Mouse (Mus musculus): Measurements from ENCODE around the gene Rbm8a. TPM values are rescaled to one million over a fixed set of nuclear protein-coding genes. Genes with fewer than 3 reads are reported as not detected.

Gene Rbm8a
- total and polyA plus RNA-seq, 3 experiments: 8.4 to 33.9 (median 29.5) TPM

GRCm38 (mm10) chr3:96635906-96636305 lies 6.2 kb downstream of the Rbm8a start:
- no peak for TF ChIP-seq POLR2A (IDR thresholded peaks at IDR 0.05; ENCODE audit: insufficient read depth, low read depth, low read length)
- TF ChIP-seq EP300 (IDR thresholded peaks at IDR 0.05; ENCODE audit: insufficient read depth, low read depth, low read length): no peak
- no peak for TF ChIP-seq CTCF (IDR thresholded peaks at IDR 0.05)
- peak overlapping the region; percentile 94 for H3K9ac ChIP-seq (ENCODE audit: low read depth, low read length)
- H3K79me2 ChIP-seq (replicated peaks; ENCODE audit: control insufficient read depth, insufficient read depth, low read length): peaks cover 1% of the 10 kb centered on the region; the same call in 1 of the 2 replicates
- H3K27ac ChIP-seq: peak overlapping the region; percentile 94
- no peaks in the 10 kb centered on the region for H3K27me3 ChIP-seq (ENCODE audit: control insufficient read depth, insufficient read depth, low read length)
- no peak for DNase-seq
- H3K36me3 ChIP-seq (ENCODE audit: control insufficient read depth, insufficient read depth, low read length): peaks cover 8% of the 10 kb centered on the region; the same call in 1 of the 2 replicates
- peak overlapping the region; percentile 95 for H3K4me3 ChIP-seq
- WGBS: 3% methylated on average over 15 of the region's 15 CpGs
- intact Hi-C loops (cut with DNase I): no loop called here
- peaks cover 6% of the 10 kb centered on the region for H3K4me1 ChIP-seq (ENCODE audit: control insufficient read depth, insufficient read depth, low read length)

- intact Hi-C loops (cut with DNase I): no loop called here
- Histone ChIP-seq H3K4me1 (ENCODE audit: control insufficient read depth, insufficient read depth, low read length) (peaks cover 6% of the 10 kb centered on the region), H3K27ac (no peak overlapping the region), H3K79me2 (replicated peaks; ENCODE audit: control insufficient read depth, insufficient read depth, low read length) (peaks cover 1% of the 10 kb centered on the region), H3K36me3 (ENCODE audit: control insufficient read depth, insufficient read depth, low read length) (peaks cover 4% of the 10 kb centered on the region; the same call in 1 of the 2 replicates), H3K4me3 (peak overlapping the region; percentile 95), H3K9ac (ENCODE audit: low read depth, low read length) (no peak overlapping the region), H3K27me3 (ENCODE audit: control insufficient read depth, insufficient read depth, low read length) (no peaks in the 10 kb centered on the region)
- TF ChIP-seq CTCF (IDR thresholded peaks at IDR 0.05) (no peak), POLR2A (IDR thresholded peaks at IDR 0.05; ENCODE audit: insufficient read depth, low read depth, low read length) (no peak), EP300 (IDR thresholded peaks at IDR 0.05; ENCODE audit: insufficient read depth, low read depth, low read length) (no peak)
- WGBS: 61% methylated on average over 11 of the region's 11 CpGs
- no peak for DNase-seq
These were observed 6.7 kb downstream of the Rbm8a start for GRCm38 (mm10) chr3:96636448-96636847.

- intact Hi-C loops (cut with DNase I): loop anchor here (1.0 kb wide), 2 partner anchors 59 to 92 kb away; no protein-coding TSS in a partner anchor
- Histone ChIP-seq H3K79me2 (replicated peaks; ENCODE audit: control insufficient read depth, insufficient read depth, low read length) (peaks cover 1% of the 10 kb centered on the region), H3K27me3 (ENCODE audit: control insufficient read depth, insufficient read depth, low read length) (no peaks in the 10 kb centered on the region), H3K4me3 (no peak overlapping the region), H3K4me1 (ENCODE audit: control insufficient read depth, insufficient read depth, low read length) (peaks cover 6% of the 10 kb centered on the region), H3K9ac (ENCODE audit: low read depth, low read length) (no peak overlapping the region), H3K27ac (no peak overlapping the region), H3K36me3 (ENCODE audit: control insufficient read depth, insufficient read depth, low read length) (no peaks in the 10 kb centered on the region)
- WGBS: 85% methylated on average over 1 of the region's 1 CpGs
- peak; percentile 61 to 77 for DNase-seq
- peak; percentile 95 for TF ChIP-seq CTCF (IDR thresholded peaks at IDR 0.05)
- TF ChIP-seq EP300 (IDR thresholded peaks at IDR 0.05; ENCODE audit: insufficient read depth, low read depth, low read length): peak; percentile 60; the same call in 1 of the 2 replicates
- no peak for TF ChIP-seq POLR2A (IDR thresholded peaks at IDR 0.05; ENCODE audit: insufficient read depth, low read depth, low read length)
These were observed 9.5 kb downstream of the Rbm8a start for GRCm38 (mm10) chr3:96639219-96639618.

GRCm38 (mm10) chr3:96645018-96645649 lies 15.4 kb downstream of the Rbm8a start, which contains the start of gene Itga10:
Itga10 (plus strand) TSS chr3:96645584.
- H3K27me3 ChIP-seq (ENCODE audit: control insufficient read depth, insufficient read depth, low read length): no peaks in the 10 kb centered on the region
- no peaks in the 10 kb centered on the region; the same call in 1 of the 2 replicates for H3K79me2 ChIP-seq (replicated peaks; ENCODE audit: control insufficient read depth, insufficient read depth, low read length)
- TF ChIP-seq CTCF (IDR thresholded peaks at IDR 0.05): peak; percentile 78
- no peak for TF ChIP-seq POLR2A (IDR thresholded peaks at IDR 0.05; ENCODE audit: insufficient read depth, low read depth, low read length)
- intact Hi-C loops (cut with DNase I): loop anchor here (5.0 kb wide), 1 partner anchor 62 kb away; the partner anchor contains the start of gene Nudt17
- no peaks in the 10 kb centered on the region for H3K36me3 ChIP-seq (ENCODE audit: control insufficient read depth, insufficient read depth, low read length)
- WGBS: 48% methylated on average over 7 of the region's 7 CpGs
- H3K9ac ChIP-seq (ENCODE audit: low read depth, low read length): no peak within 1 kb of the TSS
- no peak within 1 kb of the TSS for H3K4me3 ChIP-seq
- DNase-seq: peak; percentile 23 to 49
- H3K27ac ChIP-seq: no peak within 1 kb of the TSS
- H3K4me1 ChIP-seq (ENCODE audit: control insufficient read depth, insufficient read depth, low read length): peaks cover 2% of the 10 kb centered on the region

GRCm38 (mm10) chr3:96647365-96647764 lies 17.6 kb downstream of the Rbm8a start:
- H3K27me3 ChIP-seq (ENCODE audit: control insufficient read depth, insufficient read depth, low read length): no peaks in the 10 kb centered on the region
- 89% methylated on average over 3 of the region's 3 CpGs for WGBS
- H3K36me3 ChIP-seq (ENCODE audit: control insufficient read depth, insufficient read depth, low read length): no peaks in the 10 kb centered on the region
- TF ChIP-seq EP300 (IDR thresholded peaks at IDR 0.05; ENCODE audit: insufficient read depth, low read depth, low read length) (no peak), POLR2A (IDR thresholded peaks at IDR 0.05; ENCODE audit: insufficient read depth, low read depth, low read length) (no peak), CTCF (IDR thresholded peaks at IDR 0.05) (no peak)
- no peak overlapping the region for H3K9ac ChIP-seq (ENCODE audit: low read depth, low read length)
- peaks cover 2% of the 10 kb centered on the region for H3K4me1 ChIP-seq (ENCODE audit: control insufficient read depth, insufficient read depth, low read length)
- no peak for DNase-seq
- no peak overlapping the region for H3K4me3 ChIP-seq
- intact Hi-C loops (cut with DNase I): loop anchor here (5.0 kb wide), 1 partner anchor 60 kb away; the partner anchor contains the start of gene Nudt17
- no peaks in the 10 kb centered on the region for H3K79me2 ChIP-seq (replicated peaks; ENCODE audit: control insufficient read depth, insufficient read depth, low read length)
- no peak overlapping the region for H3K27ac ChIP-seq

- no peak for DNase-seq
- Histone ChIP-seq H3K27ac (no peak overlapping the region), H3K9ac (ENCODE audit: low read depth, low read length) (no peak overlapping the region), H3K4me3 (no peak overlapping the region), H3K27me3 (ENCODE audit: control insufficient read depth, insufficient read depth, low read length) (no peaks in the 10 kb centered on the region), H3K4me1 (ENCODE audit: control insufficient read depth, insufficient read depth, low read length) (peaks cover 2% of the 10 kb centered on the region; the same call in 1 of the 2 replicates), H3K79me2 (replicated peaks; ENCODE audit: control insufficient read depth, insufficient read depth, low read length) (no peaks in the 10 kb centered on the region), H3K36me3 (ENCODE audit: control insufficient read depth, insufficient read depth, low read length) (no peaks in the 10 kb centered on the region)
- no peak for TF ChIP-seq EP300 (IDR thresholded peaks at IDR 0.05; ENCODE audit: insufficient read depth, low read depth, low read length)
- no peak for TF ChIP-seq CTCF (IDR thresholded peaks at IDR 0.05)
- intact Hi-C loops (cut with DNase I): no loop called here
- 55% methylated on average over 2 of the region's 2 CpGs for WGBS
These were observed 31.2 kb downstream of the Rbm8a start for GRCm38 (mm10) chr3:96660901-96661300.

Data from heart, adult 2 months (tissue).